8 mouse cellular contexts compared by ENCODE assay signal in the genomic region with DNA sequence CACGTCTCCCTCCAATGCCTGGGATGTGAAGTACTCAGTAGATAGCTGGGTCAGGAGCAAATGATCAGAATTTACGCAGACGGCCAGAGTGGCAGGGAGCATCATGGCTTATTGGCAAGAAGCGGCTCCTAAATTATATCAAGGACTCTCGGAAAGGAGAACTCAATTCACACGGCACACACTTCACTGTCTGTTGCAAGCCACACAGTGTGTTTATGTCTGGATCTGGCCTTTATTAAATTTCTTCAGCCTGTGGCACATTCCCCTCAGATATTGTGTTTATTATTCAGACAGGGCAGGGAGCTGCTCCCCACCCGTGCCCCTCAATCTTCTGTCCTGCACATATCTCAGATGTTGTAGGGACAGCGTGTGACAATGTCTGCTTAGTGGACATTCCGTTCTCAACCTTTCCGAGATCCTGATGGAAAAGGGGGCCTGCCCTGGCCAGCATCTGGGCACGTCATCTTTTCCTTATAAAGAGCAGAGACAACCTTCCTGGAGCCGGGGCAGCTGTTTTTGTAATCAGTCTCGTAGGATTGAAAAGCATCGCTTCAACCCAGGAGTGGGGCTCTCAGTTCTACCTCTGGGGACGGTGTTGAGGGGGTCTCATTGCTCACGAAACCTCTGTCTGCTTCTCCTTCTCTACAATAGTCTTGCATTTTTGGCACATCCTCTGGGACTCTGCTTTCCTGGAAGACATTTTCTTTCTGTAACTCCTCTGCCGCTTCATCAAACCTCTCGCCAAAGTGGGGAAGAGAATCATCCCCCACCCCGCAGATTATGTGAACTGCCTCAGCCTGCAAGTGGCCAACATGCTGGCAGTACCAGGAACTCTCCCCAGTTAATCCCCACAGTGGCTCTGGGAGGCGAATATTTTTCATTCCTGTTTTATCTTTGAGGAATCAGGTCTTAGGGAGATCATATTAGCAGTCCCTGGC. TPM values are rescaled to one million over a fixed set of nuclear protein-coding genes. Genes with fewer than 3 reads are reported as not detected.
DNase-seq lines count a peak whose midpoint lies in the region; ATAC-seq lines count a peak whose summit lies in the region.

No protein-coding gene starts in this region.

- peak overlapping the region; percentile 41 for H3K4me2 ChIP-seq in forebrain, embryonic 13.5 days
- H3K4me2 ChIP-seq in limb, embryonic 12.5 days = peak overlapping the region; percentile 44
- H3K4me2 ChIP-seq in midbrain, embryonic 14.5 days (ENCODE audit: low read length) = peak overlapping the region; percentile 41

- peak overlapping the region; percentile 84 for H3K27ac ChIP-seq in forebrain, embryonic 13.5 days
- H3K27ac ChIP-seq in limb, embryonic 12.5 days = peak overlapping the region; percentile 87
- H3K27ac ChIP-seq in midbrain, embryonic 14.5 days (replicated peaks; ENCODE audit: low read depth, low read length) = peak overlapping the region; percentile 82

- H3K4me3 ChIP-seq in forebrain, embryonic 13.5 days = no peak overlapping the region
- peak overlapping the region; percentile 7; the same call in 1 of the 2 replicates for H3K4me3 ChIP-seq in limb, embryonic 12.5 days (replicated peaks)
- H3K4me3 ChIP-seq in midbrain, embryonic 14.5 days (replicated peaks; ENCODE audit: low read depth, low read length) = no peak overlapping the region

- peak; percentile 32 to 39 for DNase-seq in right cerebral cortex, postnatal 10 days (ENCODE audit: low spot score in 2 of 2)
- DNase-seq in right cerebral cortex, postnatal 36 days (ENCODE audit: low spot score in 2 of 2) = no peak
- peak; percentile 66 to 67 for DNase-seq in heart, postnatal 14 days
- DNase-seq in midbrain, embryonic 14.5 days = peak; percentile 40
- DNase-seq in ovary, postnatal 36 days (ENCODE audit: low spot score) = no peak
- no peak for DNase-seq in ovary, postnatal 14 days (ENCODE audit: low spot score)

- no peaks in the 10 kb centered on the region for H3K27me3 ChIP-seq in forebrain, embryonic 13.5 days
- no peaks in the 10 kb centered on the region for H3K27me3 ChIP-seq in limb, embryonic 12.5 days
- no peaks in the 10 kb centered on the region for H3K27me3 ChIP-seq in midbrain, embryonic 14.5 days (ENCODE audit: control insufficient read depth, insufficient read depth, low read length)

- H3K9me3 ChIP-seq in forebrain, embryonic 13.5 days (replicated peaks) = no peaks in the 10 kb centered on the region
- no peaks in the 10 kb centered on the region for H3K9me3 ChIP-seq in limb, embryonic 12.5 days
- no peaks in the 10 kb centered on the region for H3K9me3 ChIP-seq in midbrain, embryonic 14.5 days (ENCODE audit: control insufficient read depth, low read length)

- intact Hi-C loops in heart, postnatal 14 days (cut with DNase I) = loop anchor here (1.0 kb wide), 1 partner anchor 101 kb away; no protein-coding TSS in a partner anchor

- 45% methylated on average over 20 of the region's 20 CpGs for WGBS in forebrain, embryonic 13.5 days
- 29% methylated on average over 20 of the region's 20 CpGs for WGBS in limb, embryonic 12.5 days
- 44% methylated on average over 20 of the region's 20 CpGs for WGBS in midbrain, embryonic 14.5 days

- H3K4me1 ChIP-seq in forebrain, embryonic 13.5 days = peaks cover 22% of the 10 kb centered on the region
- H3K4me1 ChIP-seq in limb, embryonic 12.5 days (replicated peaks) = peaks cover 25% of the 10 kb centered on the region
- peaks cover 13% of the 10 kb centered on the region for H3K4me1 ChIP-seq in midbrain, embryonic 14.5 days (ENCODE audit: control insufficient read depth, insufficient read depth, low read length)

- H3K9ac ChIP-seq in forebrain, embryonic 13.5 days = peak overlapping the region; percentile 23; the same call in 1 of the 2 replicates
- no peak overlapping the region for H3K9ac ChIP-seq in limb, embryonic 12.5 days (replicated peaks)
- H3K9ac ChIP-seq in midbrain, embryonic 14.5 days (replicated peaks; ENCODE audit: low read length) = 0 out of 2 replicates have a peak overlapping the region, but pooled peaks have one; percentile 1

- ATAC-seq in forebrain, embryonic 13.5 days = no peak; the same call in 1 of the 2 replicates
- peak; percentile 74 for ATAC-seq in limb, embryonic 12.5 days (ENCODE audit: insufficient number of reproducible peaks, insufficient read depth, low FRiP score, low TSS enrichment, low read depth)
- ATAC-seq in midbrain, embryonic 14.5 days (ENCODE audit: low FRiP score, low TSS enrichment) = peak; percentile 47

- H3K36me3 ChIP-seq in forebrain, embryonic 13.5 days (ENCODE audit: poor library complexity, severe bottlenecking) = no peaks in the 10 kb centered on the region
- H3K36me3 ChIP-seq in limb, embryonic 12.5 days = no peaks in the 10 kb centered on the region
- no peaks in the 10 kb centered on the region for H3K36me3 ChIP-seq in midbrain, embryonic 14.5 days (ENCODE audit: control insufficient read depth, insufficient read depth, low read length)

RNA-seq across cellular contexts. Expression of a gene that starts 49.0 kb away (rescaled TPM):
- 60.0 and 61.0 TPM in 2 replicates for polyA plus RNA-seq in forebrain, embryonic 13.5 days (2015; fragmentation: Nextera tagmentation; extraction: Ambion mirVana)
- 10 to 100 TPM; 27.1 to 31.3 TPM for total RNA-seq in heart, postnatal 14 days (2021)
- polyA plus RNA-seq in limb, embryonic 12.5 days (2016; fragmentation: Nextera tagmentation; extraction: Ambion mirVana) = 95.5 and 97.3 TPM in 2 replicates
- 29.2 and 32.9 TPM in 2 replicates for polyA plus RNA-seq in midbrain, embryonic 14.5 days (2014; fragmentation: Nextera tagmentation; extraction: Ambion mirVana)

Comparison
In these comparisons a context has a peak if more than half of its experiments do, and no peak if none do; other contexts are left out.
1. DNase-seq: peak in right cerebral cortex, postnatal 10 days (2 of 2), heart, postnatal 14 days (2 of 2) and midbrain, embryonic 14.5 days (single experiment); none in right cerebral cortex, postnatal 36 days (0 of 2), ovary, postnatal 36 days (single experiment) and ovary, postnatal 14 days (single experiment).
2. Peak in every context shown above with its lines, with median percentiles within 50 percentile points of each other: H3K27ac ChIP-seq and H3K4me2 ChIP-seq.